Mouse (Mus musculus) common myeloid progenitor, adult 5-6 weeks (primary cell): ENCODE data around the gene Pitpnm3. TPM values are rescaled to one million over a fixed set of nuclear protein-coding genes. Genes with fewer than 3 reads are reported as not detected.
A peak's percentile ranks its signal among the peaks of the same experiment; 100 is the strongest.

Source experiments
- ATAC-seq: replicated peaks from 2 replicates; pipeline ENCODE4 v1.8.0; 2016; ENCODE audit warnings: low read depth, mild to moderate bottlenecking, moderate TSS enrichment, inconsistent platforms; ENCODE audit not compliant: poor library complexity, severe bottlenecking
- total RNA-seq: library from RNA; stranded (forward); fragments of 200-1000, 187-1606 nt; gene quantifications from 2 replicates; pipeline ENCODE4 v1.2.3, GENCODE M21; 2017

Gene Pitpnm3
- total RNA-seq, 1 experiment from 2014 or later = not detected

- no peak for ATAC-seq
Measured at GRCm38 (mm10) chr11:72026516-72026915, 109.1 kb downstream of the Pitpnm3 start.

- ATAC-seq = peak; percentile 64
Measured at GRCm38 (mm10) chr11:72025843-72026242, 109.7 kb downstream of the Pitpnm3 start.

- peak; percentile 79 for ATAC-seq
Measured at GRCm38 (mm10) chr11:72024193-72024781, 111.3 kb downstream of the Pitpnm3 start.

GRCm38 (mm10) chr11:72023581-72023980 is 112.0 kb downstream of the Pitpnm3 start:
- no peak for ATAC-seq

- ATAC-seq = no peak
Measured at GRCm38 (mm10) chr11:72022827-72023226, 112.8 kb downstream of the Pitpnm3 start.

GRCm38 (mm10) chr11:72021015-72021414 is 114.6 kb downstream of the Pitpnm3 start:
- no peak for ATAC-seq

GRCm38 (mm10) chr11:72017253-72017601 is 118.4 kb downstream of the Pitpnm3 start:
- no peak for ATAC-seq

- ATAC-seq = no peak
Measured at GRCm38 (mm10) chr11:72016518-72017252, 118.9 kb downstream of the Pitpnm3 start.

GRCm38 (mm10) chr11:72014674-72015073 is 120.9 kb downstream of the Pitpnm3 start:
- ATAC-seq = no peak

- no peak for ATAC-seq
Measured at GRCm38 (mm10) chr11:72011955-72012354, 123.6 kb downstream of the Pitpnm3 start.

- no peak for ATAC-seq
Measured at GRCm38 (mm10) chr11:72010940-72011722, 124.4 kb downstream of the Pitpnm3 start.

- ATAC-seq = no peak
Measured at GRCm38 (mm10) chr11:72010367-72010766, 125.2 kb downstream of the Pitpnm3 start.

- no peak for ATAC-seq
Measured at GRCm38 (mm10) chr11:72005547-72005946, 130.0 kb downstream of the Pitpnm3 start.

- ATAC-seq = no peak
Measured at GRCm38 (mm10) chr11:72003171-72003570, 132.4 kb downstream of the Pitpnm3 start.

GRCm38 (mm10) chr11:72002138-72002853 is 133.3 kb downstream of the Pitpnm3 start:
- no peak; the same call in 1 of the 2 replicates for ATAC-seq

GRCm38 (mm10) chr11:72000194-72000593 is 135.4 kb downstream of the Pitpnm3 start:
- ATAC-seq = no peak
